Mouse (Mus musculus) ES-E14 (cell line): ENCODE measurements at regions not wholly inside any gene's neighbourhood (a gene's known extent, or its start where the extent isn't known, plus 50 kb on each side); places are given as distances from the start of the nearest gene placed in this dataset.
A peak's percentile ranks its signal among the peaks of the same experiment; 100 is the strongest.

ENCODE experiments used
- DNase-seq: peaks from one replicate; pipeline ENCODE4 v3.0.0-alpha.2; 2013; ENCODE audit warnings: low read depth, low spot score
- H3K27ac ChIP-seq: 2 replicates; pipeline ENCODE4 v1.5.1; 2012; ENCODE audit warnings: low read depth, mild to moderate bottlenecking, low read length, moderate library complexity, mixed read lengths; ENCODE audit not compliant: poor library complexity, insufficient read depth, severe bottlenecking
- H3K36me3 ChIP-seq: 2 replicates; pipeline ENCODE4 v1.6.1; 2012; ENCODE audit warnings: mild to moderate bottlenecking, low read length, moderate library complexity, mixed read lengths; ENCODE audit not compliant: control insufficient read depth, poor library complexity, insufficient read depth, severe bottlenecking
- H3K4me1 ChIP-seq, 2 experiments: fragments of 150-350 bp in 1 of 2; sonication (generic) in 1 of 2; 2 replicates each; pipeline ENCODE4 v1.6.1; 2012; ENCODE audit warnings: low read length in 2 of 2, mild to moderate bottlenecking in 1 of 2, mixed read lengths in 1 of 2; ENCODE audit not compliant: control insufficient read depth in 2 of 2, insufficient read depth in 2 of 2, poor library complexity in 1 of 2
- H3K4me3 ChIP-seq, 2 experiments: fragments of 150-350 bp in 1 of 2; sonication (generic) in 1 of 2; 2 replicates each; pipeline ENCODE4 v1.5.1; 2012; ENCODE audit warnings: low read length in 2 of 2, low read depth in 1 of 2, mild to moderate bottlenecking in 1 of 2, mixed read lengths in 1 of 2; ENCODE audit not compliant: insufficient read depth in 1 of 2, poor library complexity in 1 of 2, severe bottlenecking in 1 of 2
- H3K9ac ChIP-seq: 2 replicates; pipeline ENCODE4 v1.6.1; 2012; ENCODE audit warnings: low read depth, mild to moderate bottlenecking, low read length, mixed read lengths; ENCODE audit not compliant: poor library complexity, insufficient read depth, severe bottlenecking
- H3K9me3 ChIP-seq: fragments of 150-350 bp; sonication (generic); 2 replicates; pipeline ENCODE4 v1.6.1; 2012; ENCODE audit warnings: low read depth, mild to moderate bottlenecking, low read length; ENCODE audit not compliant: control insufficient read depth, insufficient read depth
- CHD2 ChIP-seq: IDR thresholded peaks from 2 replicates; pipeline ENCODE4 v1.6.1; 2014; ENCODE audit warnings: mild to moderate bottlenecking, low read depth, low read length, inconsistent platforms
- HCFC1 ChIP-seq: IDR thresholded peaks from 2 replicates; pipeline ENCODE4 v1.6.1; 2012; ENCODE audit warnings: low read length, inconsistent platforms, borderline replicate concordance; ENCODE audit not compliant: insufficient read depth
- MAFK ChIP-seq: IDR thresholded peaks from 2 replicates; pipeline ENCODE4 v1.6.1; 2014; ENCODE audit warnings: mild to moderate bottlenecking, low read depth, low read length, inconsistent platforms; ENCODE audit not compliant: insufficient read depth
- ZC3H11A ChIP-seq: IDR thresholded peaks from 2 replicates; pipeline ENCODE4 v1.6.1; 2012; ENCODE audit warnings: low read depth, mild to moderate bottlenecking, inconsistent platforms, low read length, borderline replicate concordance
- ZNF384 ChIP-seq: IDR thresholded peaks from 2 replicates; pipeline ENCODE4 v1.6.1; 2012; ENCODE audit warnings: low read depth, low read length, inconsistent platforms
- in situ Hi-C, 2 experiments: fragments of 600-800 bp; cut with MboI; formaldehyde crosslinking; loops; one replicate each; pipeline ENCODE4 v1.15.1; 2025; ENCODE audit warnings: low sequenced_read_pairs in 2 of 2, inconsistent platforms in 1 of 2; ENCODE audit not compliant: unreplicated experiment in 2 of 2

GRCm38 (mm10) chr19:19969780-19970512, 420.8 kb downstream of the Anxa1 start:
- no peak for DNase-seq
- Histone ChIP-seq H3K27ac (no peak overlapping the region), H3K9me3 (no peaks in the 10 kb centered on the region), H3K36me3 (no peaks in the 10 kb centered on the region), H3K4me1 (no peaks in the 10 kb centered on the region), H3K4me3 (no peak overlapping the region), H3K9ac (no peak overlapping the region)
- TF ChIP-seq ZNF384: no peak
- TF ChIP-seq MAFK: no peak
- no peak for TF ChIP-seq HCFC1
- TF ChIP-seq ZC3H11A: no peak
- no peak for TF ChIP-seq CHD2
- in situ Hi-C loops: no loop called here

GRCm38 (mm10) chr19:19969335-19969734, 421.4 kb downstream of the Anxa1 start:
- no peak for DNase-seq
- TF ChIP-seq ZC3H11A (no peak), HCFC1 (no peak), MAFK (no peak)
- no peaks in the 10 kb centered on the region for H3K36me3 ChIP-seq
- H3K9ac ChIP-seq: no peak overlapping the region
- in situ Hi-C loops: no loop called here
- H3K27ac ChIP-seq: no peak overlapping the region
- no peaks in the 10 kb centered on the region for H3K4me1 ChIP-seq
- H3K9me3 ChIP-seq: no peaks in the 10 kb centered on the region
- H3K4me3 ChIP-seq: no peak overlapping the region

DNA sequence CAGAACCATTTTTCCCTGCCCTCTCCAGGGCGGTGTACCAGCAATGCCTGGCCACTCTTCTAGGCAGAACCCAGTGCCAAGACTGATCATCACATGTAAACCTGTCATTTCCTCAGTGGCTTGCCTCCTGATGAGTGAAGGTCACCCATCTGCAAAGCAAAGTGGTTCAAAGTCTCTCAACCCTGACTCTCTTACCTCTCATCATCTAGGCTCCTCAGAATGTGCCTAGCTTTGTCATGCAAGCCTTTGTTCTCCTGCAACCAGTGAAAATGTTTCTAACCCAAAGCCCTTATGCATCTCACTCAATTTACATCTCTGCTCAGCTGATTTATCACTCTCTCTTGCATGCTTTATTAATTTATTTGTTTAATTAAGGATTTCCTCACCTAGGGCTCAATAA, 445.5 kb downstream of the Anxa1 start:
- Histone ChIP-seq H3K4me1 (peaks cover 0 to 3% of the 10 kb centered on the region in 2 experiments; a peak in 2 of 4 replicates), H3K9ac (no peak overlapping the region), H3K36me3 (no peaks in the 10 kb centered on the region), H3K4me3 (no peak overlapping the region), H3K9me3 (no peaks in the 10 kb centered on the region), H3K27ac (no peak overlapping the region)
- no peak for TF ChIP-seq HCFC1
- TF ChIP-seq CHD2: no peak
- no peak for TF ChIP-seq MAFK
- TF ChIP-seq ZC3H11A: no peak
- no peak for TF ChIP-seq ZNF384
- DNase-seq: peak; percentile 16
- in situ Hi-C loops: no loop called here

- no peak for DNase-seq
- TF ChIP-seq MAFK: no peak
- no peak for TF ChIP-seq HCFC1
Observed at GRCm38 (mm10) chr19:19942697-19943096, 448.0 kb downstream of the Anxa1 start.

GRCm38 (mm10) chr19:19921109-19921508, 469.6 kb downstream of the Anxa1 start:
- H3K27ac ChIP-seq: no peak overlapping the region

More at GRCm38 (mm10) chr19:19942697-19943096, 448.0 kb downstream of the Anxa1 start:
- Histone ChIP-seq H3K27ac (no peak overlapping the region), H3K36me3 (no peaks in the 10 kb centered on the region), H3K4me1 (peaks cover 0 to 3% of the 10 kb centered on the region in 2 experiments; a peak in 2 of 4 replicates), H3K9me3 (no peaks in the 10 kb centered on the region), H3K4me3 (no peak overlapping the region), H3K9ac (no peak overlapping the region)
- in situ Hi-C loops: no loop called here

More at GRCm38 (mm10) chr19:19921109-19921508, 469.6 kb downstream of the Anxa1 start:
- TF ChIP-seq ZC3H11A (no peak), ZNF384 (no peak), HCFC1 (no peak)
- no peak overlapping the region for H3K9ac ChIP-seq
- no peak for DNase-seq
- H3K4me3 ChIP-seq: no peak overlapping the region
- no peaks in the 10 kb centered on the region for H3K9me3 ChIP-seq
- in situ Hi-C loops: no loop called here
- H3K36me3 ChIP-seq: no peaks in the 10 kb centered on the region
- H3K4me1 ChIP-seq: no peaks in the 10 kb centered on the region
